Mouse (Mus musculus): Measurements from ENCODE around the gene Irs2. TPM values are rescaled to one million over a fixed set of nuclear protein-coding genes. Genes with fewer than 3 reads are reported as not detected.

The Irs2 gene
- total RNA-seq, 2 experiments from 2014 or later, result 2.3 to 5.3 TPM

DNA sequence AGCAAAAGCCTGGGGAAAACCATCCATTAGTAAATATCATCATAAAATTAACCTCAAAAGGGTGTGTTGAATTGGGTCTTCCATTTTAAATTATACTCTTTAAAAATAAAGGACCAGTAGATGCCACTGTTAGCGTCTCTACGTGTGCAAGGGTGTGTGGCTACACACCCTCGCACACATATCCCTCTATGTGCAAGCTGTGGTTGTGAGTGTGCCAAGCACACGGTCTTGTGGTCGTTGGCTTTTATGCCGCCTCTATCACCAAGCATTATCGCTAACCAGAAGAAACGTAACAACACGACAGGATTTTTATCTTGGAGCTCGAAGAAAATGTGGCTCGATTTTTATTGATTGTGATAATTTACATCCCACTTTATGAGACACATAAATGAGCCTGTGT is 2.1 kb upstream of the Irs2 start:
- no peak for ATAC-seq (replicated peaks; ENCODE audit: poor library complexity, severe bottlenecking)

- ATAC-seq (replicated peaks; ENCODE audit: poor library complexity, severe bottlenecking), result peak; percentile 22
These were observed 1.3 kb upstream of the Irs2 start for GRCm38 (mm10) chr8:11009431-11010071.

- peak; percentile 72 for ATAC-seq (replicated peaks; ENCODE audit: poor library complexity, severe bottlenecking)
These were observed 673 bp upstream of the Irs2 start for GRCm38 (mm10) chr8:11008842-11009420.

GRCm38 (mm10) chr8:11007581-11008378 is 478 bp downstream of the Irs2 start:
- ATAC-seq (replicated peaks; ENCODE audit: poor library complexity, severe bottlenecking), result no peak

- peak; percentile 51 for ATAC-seq (replicated peaks; ENCODE audit: poor library complexity, severe bottlenecking)
These were observed 1.2 kb downstream of the Irs2 start for GRCm38 (mm10) chr8:11007001-11007580.

- ATAC-seq (replicated peaks; ENCODE audit: poor library complexity, severe bottlenecking), result no peak
These were observed 2.0 kb downstream of the Irs2 start for GRCm38 (mm10) chr8:11006276-11006630.

GRCm38 (mm10) chr8:11005460-11006275 is 2.6 kb downstream of the Irs2 start:
- no peak for ATAC-seq (replicated peaks; ENCODE audit: poor library complexity, severe bottlenecking)

GRCm38 (mm10) chr8:11004781-11005459 is 3.3 kb downstream of the Irs2 start:
- no peak for ATAC-seq (replicated peaks; ENCODE audit: poor library complexity, severe bottlenecking)

- no peak for ATAC-seq (replicated peaks; ENCODE audit: poor library complexity, severe bottlenecking)
These were observed 4.3 kb downstream of the Irs2 start for GRCm38 (mm10) chr8:11003917-11004470.

GRCm38 (mm10) chr8:11003253-11003652 is 5.0 kb downstream of the Irs2 start:
- no peak for ATAC-seq (replicated peaks; ENCODE audit: poor library complexity, severe bottlenecking)

DNA sequence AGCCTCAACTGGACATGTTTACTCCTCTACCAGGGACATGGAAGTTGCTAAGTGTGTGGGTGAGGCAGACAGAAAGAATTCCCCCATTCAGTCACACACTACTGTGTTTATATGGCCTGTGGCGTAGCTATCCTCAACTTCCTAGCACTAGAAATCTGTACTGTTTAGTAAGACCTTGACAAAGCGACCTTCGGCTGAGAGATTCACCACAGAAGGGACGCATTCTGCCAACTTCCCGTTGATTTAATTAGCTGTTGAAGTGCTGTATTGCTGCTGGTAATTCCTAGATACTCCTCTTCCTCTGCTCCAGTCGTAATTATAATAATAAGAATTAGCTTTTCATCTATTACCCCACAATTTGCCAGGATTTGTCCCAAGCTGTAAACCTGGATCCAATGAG is 5.4 kb downstream of the Irs2 start:
- ATAC-seq (replicated peaks; ENCODE audit: poor library complexity, severe bottlenecking), result no peak

- peak; percentile 62 for ATAC-seq (replicated peaks; ENCODE audit: poor library complexity, severe bottlenecking)
These were observed 7.2 kb downstream of the Irs2 start for GRCm38 (mm10) chr8:11001062-11001549.

- no peak for ATAC-seq (replicated peaks; ENCODE audit: poor library complexity, severe bottlenecking)
These were observed 8.7 kb downstream of the Irs2 start for GRCm38 (mm10) chr8:10999538-10999937.

- ATAC-seq (replicated peaks; ENCODE audit: poor library complexity, severe bottlenecking), result no peak
These were observed 12.0 kb downstream of the Irs2 start for GRCm38 (mm10) chr8:10996247-10996646.

- no peak for ATAC-seq (replicated peaks; ENCODE audit: poor library complexity, severe bottlenecking)
These were observed 12.5 kb downstream of the Irs2 start for GRCm38 (mm10) chr8:10995756-10996155.

GRCm38 (mm10) chr8:10994390-10994954 is 13.8 kb downstream of the Irs2 start:
- no peak for ATAC-seq (replicated peaks; ENCODE audit: poor library complexity, severe bottlenecking)

DNA sequence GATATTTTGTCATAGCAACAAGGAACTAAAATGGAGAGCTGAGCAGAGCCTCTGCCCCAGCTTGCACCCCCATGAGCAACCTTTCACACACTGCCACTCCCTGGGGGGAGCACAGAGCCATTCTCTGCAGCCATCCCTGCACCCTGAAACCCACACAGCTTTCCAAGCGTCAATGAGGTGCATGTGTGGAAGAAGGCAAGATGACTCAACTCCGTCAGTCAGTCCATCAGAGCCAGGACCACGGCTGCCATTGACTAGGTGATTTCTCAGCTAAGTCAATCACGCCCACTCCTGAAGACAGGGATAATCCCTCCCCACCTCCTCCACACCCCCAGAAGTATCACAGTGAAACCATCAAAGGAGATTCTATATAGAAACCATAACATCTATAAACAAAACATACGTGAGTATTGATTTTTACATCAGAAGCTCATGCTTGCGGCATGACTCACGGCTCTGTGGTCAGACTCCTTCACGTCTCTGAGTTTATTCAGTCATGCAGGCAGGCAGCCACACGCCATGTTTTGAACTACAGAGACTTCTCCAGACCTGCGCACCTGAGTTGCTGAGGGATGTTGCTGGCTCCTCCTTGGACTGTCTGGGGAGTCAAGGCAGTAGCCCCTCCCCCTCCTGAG is 14.6 kb downstream of the Irs2 start:
- no peak for ATAC-seq (replicated peaks; ENCODE audit: poor library complexity, severe bottlenecking)

DNA sequence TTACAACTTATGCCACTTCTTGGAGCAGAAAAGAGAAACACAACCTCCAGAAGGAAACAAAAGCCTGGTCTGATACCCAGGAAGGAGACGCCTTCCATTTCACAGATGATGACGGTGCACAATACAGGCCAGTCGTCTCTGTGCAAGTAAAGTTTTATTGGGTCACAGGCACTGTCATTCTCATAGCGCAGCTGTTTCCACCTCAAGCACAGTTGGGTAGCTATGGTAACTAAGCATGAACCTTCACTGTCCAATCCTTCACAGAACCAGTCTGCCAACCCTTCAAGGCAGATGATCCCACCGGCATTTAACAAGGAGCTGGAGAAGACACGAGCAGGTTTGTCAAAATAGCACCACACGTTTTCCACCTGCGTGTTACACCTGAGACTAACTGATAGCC is 16.2 kb downstream of the Irs2 start:
- ATAC-seq (replicated peaks; ENCODE audit: poor library complexity, severe bottlenecking), result no peak

DNA sequence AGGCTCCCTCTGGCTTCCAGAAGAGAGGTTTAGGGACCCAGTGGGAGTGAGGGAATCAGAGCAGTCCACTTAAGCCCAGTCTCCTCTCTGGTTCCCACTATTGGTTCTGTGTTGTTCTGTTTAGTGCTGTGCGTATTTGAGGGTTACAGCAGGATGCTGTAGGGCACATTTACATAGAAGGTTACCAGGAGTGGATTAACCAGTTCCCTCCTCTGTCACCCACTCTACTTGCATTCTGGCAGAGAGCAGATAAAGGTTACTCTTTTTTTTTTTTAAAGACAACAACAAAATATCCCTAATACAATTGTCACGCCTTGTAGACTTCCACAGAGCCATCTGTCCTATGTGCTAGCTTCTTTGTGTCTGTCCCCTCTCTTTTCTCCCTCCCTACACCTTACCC is 16.9 kb downstream of the Irs2 start:
- no peak for ATAC-seq (replicated peaks; ENCODE audit: poor library complexity, severe bottlenecking)

Measured in granulocyte monocyte progenitor cell, adult 5-6 weeks (primary cell).